Mouse (Mus musculus) liver, embryonic 14.5 days (tissue): ENCODE measurements around the gene Bicdl2.

ENCODE experiments used
- CTCF ChIP-seq: IDR thresholded peaks from 2 replicates; pipeline ENCODE4 v1.5.1; 2016; ENCODE audit warnings: antibody characterized with exemption, low read depth, control low read depth
- EP300 ChIP-seq: IDR thresholded peaks from 2 replicates; pipeline ENCODE4 v1.6.1; 2016; ENCODE audit warnings: antibody characterized with exemption, low read depth

- TF ChIP-seq CTCF, result no peak
- no peak for TF ChIP-seq EP300
Observed at GRCm38 (mm10) chr17:23617087-23617486, 43.2 kb upstream of the Bicdl2 start.
